Mouse (Mus musculus): ENCODE measurements around the gene Casp1.

The Casp1 gene

GRCm38 (mm10) chr9:5298329-5299131 is at the start of gene Casp1:
Casp1 (plus strand) TSS chr9:5298517.
- no peak for DNase-seq

- DNase-seq = no peak
Measured at GRCm38 (mm10) chr9:5263951-5264475, 34.3 kb upstream of the Casp1 start.

- DNase-seq = no peak
Measured at GRCm38 (mm10) chr9:5270274-5270673, 28.0 kb upstream of the Casp1 start.

GRCm38 (mm10) chr9:5270884-5271283 is 27.4 kb upstream of the Casp1 start:
- DNase-seq = no peak

GRCm38 (mm10) chr9:5271334-5271845 is 26.9 kb upstream of the Casp1 start:
- no peak for DNase-seq

- DNase-seq = no peak
Measured at GRCm38 (mm10) chr9:5286071-5286470, 12.2 kb upstream of the Casp1 start.

GRCm38 (mm10) chr9:5286597-5286996 is 11.7 kb upstream of the Casp1 start:
- DNase-seq = no peak

- no peak for DNase-seq
Measured at GRCm38 (mm10) chr9:5296354-5297237, 1.7 kb upstream of the Casp1 start.

GRCm38 (mm10) chr9:5299132-5299381 is 740 bp downstream of the Casp1 start:
- DNase-seq = no peak

GRCm38 (mm10) chr9:5308561-5308960 is 10.2 kb downstream of the Casp1 start, which contains the start of gene Casp4:
Casp4 (plus strand) TSS chr9:5308828.
- no peak for DNase-seq

GRCm38 (mm10) chr9:5310112-5310511 is 11.8 kb downstream of the Casp1 start:
- DNase-seq = no peak

GRCm38 (mm10) chr9:5311435-5311834 is 13.1 kb downstream of the Casp1 start:
- DNase-seq = no peak

- no peak for DNase-seq
Measured at GRCm38 (mm10) chr9:5328204-5328603, 29.9 kb downstream of the Casp1 start.

- DNase-seq = no peak
Measured at GRCm38 (mm10) chr9:5332441-5332840, 34.1 kb downstream of the Casp1 start.

- no peak for DNase-seq
Measured at GRCm38 (mm10) chr9:5333422-5333821, 35.1 kb downstream of the Casp1 start.

GRCm38 (mm10) chr9:5343092-5343491 is 44.8 kb downstream of the Casp1 start:
- no peak for DNase-seq

GRCm38 (mm10) chr9:5344090-5344489 is 45.8 kb downstream of the Casp1 start:
- DNase-seq = no peak

GRCm38 (mm10) chr9:5345291-5345898 is 47.1 kb downstream of the Casp1 start, which contains the start of gene Casp12:
Casp12 (plus strand) TSS chr9:5345430.
- DNase-seq = no peak

- no peak for DNase-seq
Measured at GRCm38 (mm10) chr9:5347381-5347780, 49.1 kb downstream of the Casp1 start.

GRCm38 (mm10) chr9:5353673-5354072 is 55.4 kb downstream of the Casp1 start:
- no peak for DNase-seq

GRCm38 (mm10) chr9:5356801-5357200 is 58.5 kb downstream of the Casp1 start:
- DNase-seq = no peak

Measured in cerebellum, adult 11-12 months (tissue).